Mouse (Mus musculus) gastrocnemius, postnatal 14 days (tissue): Measurements from ENCODE around the gene Als2cl. TPM values are rescaled to one million over a fixed set of nuclear protein-coding genes. Genes with fewer than 3 reads are reported as not detected.

Source experiments
- DNase-seq: peaks from one replicate; pipeline ENCODE4 v3.0.0; 2021; ENCODE audit warnings: mixed read lengths
- intact Hi-C: fragments of 180-260 bp; cut with DNase I; formaldehyde crosslinking; loops from one replicate; pipeline ENCODE4 v1.15.1; 2025; ENCODE audit warnings: low total_unique reads
- total RNA-seq, 2 experiments: library from RNA; stranded (reverse); gene quantifications; 2 replicates each; pipeline ENCODE4 v1.2.3; 2021

Als2cl gene
- total RNA-seq, 2 experiments from 2014 or later = 4.0 to 9.5 TPM

GRCm38 (mm10) chr9:110907838-110908630 is 28.4 kb downstream of the Als2cl start:
- intact Hi-C loops = no loop called here
- no peak for DNase-seq

- DNase-seq = no peak
- intact Hi-C loops = no loop called here
These were observed 29.0 kb downstream of the Als2cl start for GRCm38 (mm10) chr9:110908631-110909016.

- intact Hi-C loops = no loop called here
- DNase-seq = no peak
These were observed 29.8 kb downstream of the Als2cl start for GRCm38 (mm10) chr9:110909371-110909967.

GRCm38 (mm10) chr9:110914631-110915236 is 35.1 kb downstream of the Als2cl start:
- no peak for DNase-seq
- intact Hi-C loops = no loop called here

- intact Hi-C loops = no loop called here
- no peak for DNase-seq
These were observed 35.8 kb downstream of the Als2cl start for GRCm38 (mm10) chr9:110915466-110915865.

- intact Hi-C loops = no loop called here
- no peak for DNase-seq
These were observed 37.1 kb downstream of the Als2cl start, which contains the start of gene Fam240a for GRCm38 (mm10) chr9:110916786-110917185. Fam240a (minus strand) TSS chr9:110916861.

- intact Hi-C loops = no loop called here
- no peak for DNase-seq
These were observed 41.2 kb downstream of the Als2cl start for GRCm38 (mm10) chr9:110920665-110921419.

DNA sequence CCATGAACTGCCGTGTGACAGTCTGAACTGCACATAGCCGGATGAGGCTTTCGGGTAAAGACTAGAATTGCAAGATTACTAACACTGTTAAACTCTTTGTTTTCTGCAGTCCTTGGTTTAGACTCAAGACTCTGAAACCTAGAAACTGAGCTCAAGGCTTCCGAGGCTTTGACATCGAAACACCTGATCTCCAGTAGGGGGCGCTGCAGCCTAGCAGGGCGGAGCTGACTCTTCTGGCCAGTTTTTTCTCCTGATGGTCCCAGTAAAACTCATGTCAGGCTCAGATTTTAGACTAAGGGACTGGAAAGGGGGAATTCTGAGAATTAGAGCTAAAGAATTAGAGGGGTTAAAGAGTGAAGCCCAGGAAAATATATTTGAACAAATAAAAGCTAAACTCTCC is 43.1 kb downstream of the Als2cl start:
- intact Hi-C loops = no loop called here
- peak; percentile 78 for DNase-seq

DNA sequence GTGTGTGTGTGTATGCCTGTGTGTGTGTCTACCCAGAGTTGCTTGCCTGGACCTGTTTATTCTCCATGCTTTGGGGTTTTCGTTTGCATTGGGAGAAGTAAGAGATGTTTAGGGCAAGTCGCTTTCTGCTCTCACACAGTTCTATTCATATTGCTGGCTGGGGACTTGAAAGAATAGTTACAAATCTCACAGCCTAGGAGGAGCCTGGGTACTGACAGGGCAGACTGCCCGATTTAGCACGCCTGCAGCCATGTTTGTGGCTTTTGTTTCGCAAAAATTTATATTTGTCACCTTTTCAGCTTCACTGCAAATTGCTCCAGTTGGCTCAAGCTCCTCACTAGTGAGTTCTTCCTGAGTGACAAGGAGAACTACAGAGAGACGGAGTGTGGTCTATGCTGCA is 51.9 kb downstream of the Als2cl start:
- intact Hi-C loops = no loop called here
- no peak for DNase-seq

DNA sequence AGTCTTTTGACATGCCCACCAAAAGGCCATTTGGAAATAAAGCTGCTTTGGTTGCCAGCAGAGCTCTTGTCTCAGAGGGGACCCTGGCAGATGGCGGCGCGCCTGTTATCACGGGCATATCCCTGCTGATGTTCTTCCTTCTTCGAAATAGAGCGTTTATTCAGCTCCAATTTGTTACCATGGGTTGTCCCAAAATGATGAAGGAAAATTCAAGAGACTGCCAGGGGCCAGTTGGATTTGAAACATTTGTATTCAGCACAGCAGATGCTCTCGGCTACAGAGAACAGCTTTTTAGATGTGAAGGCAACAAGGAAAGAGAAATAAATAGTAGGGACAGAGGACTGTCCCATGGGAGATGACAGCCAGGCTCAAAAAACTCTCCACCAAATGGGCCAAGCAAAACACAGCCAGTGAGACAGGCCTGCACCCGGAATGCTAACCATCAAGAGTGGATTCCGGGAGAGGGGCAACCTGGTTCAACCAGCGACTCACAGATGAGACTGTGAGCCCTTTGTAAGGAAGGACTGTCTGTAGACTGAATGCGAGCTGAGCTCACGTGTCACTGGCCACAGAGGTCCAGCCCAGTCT is 54.3 kb downstream of the Als2cl start:
- intact Hi-C loops = no loop called here
- DNase-seq = no peak

DNA sequence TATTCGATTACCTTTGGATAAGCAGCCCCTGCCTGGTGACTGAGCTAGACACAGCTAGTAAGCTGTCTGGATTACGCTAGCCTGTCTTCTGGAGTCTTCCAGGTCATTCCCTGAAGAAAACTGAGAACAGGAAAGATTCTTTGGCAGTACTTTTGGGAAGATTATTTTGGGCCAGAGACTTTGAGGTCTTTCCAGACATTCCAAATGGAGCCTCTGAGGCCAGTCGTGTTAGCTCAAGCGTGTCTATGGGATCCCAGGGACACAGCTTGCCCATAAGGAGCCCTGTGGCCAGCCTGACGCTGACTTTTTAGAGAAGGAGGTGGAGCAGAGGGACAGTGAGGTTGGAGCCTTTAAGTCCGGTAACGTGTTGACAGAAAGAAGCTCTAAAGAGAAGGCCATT is 56.3 kb downstream of the Als2cl start:
- intact Hi-C loops = no loop called here
- no peak for DNase-seq

GRCm38 (mm10) chr9:110937506-110938490 is 58.1 kb downstream of the Als2cl start:
- no peak for DNase-seq
- intact Hi-C loops = no loop called here

- intact Hi-C loops = no loop called here
- no peak for DNase-seq
These were observed 64.6 kb downstream of the Als2cl start for GRCm38 (mm10) chr9:110944265-110944664.

GRCm38 (mm10) chr9:110945343-110945742 is 65.7 kb downstream of the Als2cl start:
- intact Hi-C loops = no loop called here
- no peak for DNase-seq

GRCm38 (mm10) chr9:110945926-110946325 is 66.3 kb downstream of the Als2cl start, which contains the start of gene Tdgf1:
Tdgf1 (minus strand) TSS chr9:110946158.
- intact Hi-C loops = no loop called here
- DNase-seq = no peak

DNA sequence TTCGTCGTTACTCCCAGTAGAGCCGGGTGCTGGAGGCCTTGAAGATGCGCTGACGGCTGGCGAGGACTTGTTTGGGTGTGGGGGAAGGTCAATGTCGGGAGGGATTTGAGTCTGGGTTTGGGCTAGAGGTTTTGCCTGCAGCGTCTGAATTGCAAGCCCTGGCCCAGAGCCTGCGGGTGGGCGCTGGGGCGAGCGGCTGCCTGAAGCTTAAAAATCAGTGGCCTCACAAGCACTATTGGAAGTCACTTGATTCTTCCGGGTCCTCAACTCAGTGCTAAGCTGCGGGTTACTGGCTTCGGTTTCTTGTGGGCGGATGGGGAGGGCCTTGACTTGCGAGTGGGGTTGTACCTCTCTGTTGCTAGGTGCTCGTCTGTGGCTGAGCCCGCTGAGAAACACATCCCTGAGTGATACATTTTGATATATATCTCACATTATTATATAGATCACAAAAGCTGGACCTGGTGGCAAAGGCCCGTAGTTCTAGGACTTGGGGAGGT is 66.9 kb downstream of the Als2cl start:
- intact Hi-C loops = no loop called here
- DNase-seq = no peak

- intact Hi-C loops = no loop called here
- DNase-seq = no peak
These were observed 67.6 kb downstream of the Als2cl start for GRCm38 (mm10) chr9:110947261-110947661.

DNA sequence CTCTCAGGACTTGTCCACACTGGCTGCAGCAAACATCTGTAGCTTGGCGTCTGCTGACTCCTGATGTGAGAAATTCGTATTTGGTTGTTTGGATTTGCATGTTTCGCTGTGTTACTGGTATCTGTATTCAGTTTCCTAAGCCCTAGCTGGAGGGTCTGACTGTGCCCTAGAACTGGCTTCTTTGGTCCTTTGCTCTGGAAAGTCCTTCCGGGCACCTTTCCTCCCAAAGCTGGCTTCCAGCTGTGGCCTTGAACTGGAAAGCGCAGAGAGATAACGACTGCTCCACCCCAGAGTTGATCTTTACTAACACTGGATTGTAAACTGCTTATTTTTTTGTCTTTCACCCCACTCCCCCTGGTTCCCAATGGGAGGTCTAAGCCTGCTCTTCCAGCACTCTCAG is 68.2 kb downstream of the Als2cl start:
- intact Hi-C loops = no loop called here
- DNase-seq = no peak
